Mouse (Mus musculus): Measurements from ENCODE around the gene Pkd1l2.
A peak's percentile ranks its signal among the peaks of the same experiment; 100 is the strongest.

Pkd1l2 gene

GRCm38 (mm10) chr8:117082399-117082872 is at the start of gene Pkd1l2:
TSS of gene Pkd1l2 (minus strand) at chr8:117082449.
- DNase-seq: no peak

GRCm38 (mm10) chr8:117127063-117127462 is 44.8 kb upstream of the Pkd1l2 start:
- no peak for DNase-seq

GRCm38 (mm10) chr8:117126411-117126810 is 44.2 kb upstream of the Pkd1l2 start:
- no peak for DNase-seq

GRCm38 (mm10) chr8:117125854-117126253 is 43.6 kb upstream of the Pkd1l2 start:
- no peak for DNase-seq

- DNase-seq: no peak
These were observed 41.8 kb upstream of the Pkd1l2 start for GRCm38 (mm10) chr8:117123850-117124633.

- no peak for DNase-seq
These were observed 39.0 kb upstream of the Pkd1l2 start for GRCm38 (mm10) chr8:117121277-117121676.

GRCm38 (mm10) chr8:117118409-117118808 is 36.2 kb upstream of the Pkd1l2 start:
- no peak for DNase-seq

- DNase-seq: no peak
These were observed 34.3 kb upstream of the Pkd1l2 start for GRCm38 (mm10) chr8:117116534-117116933.

GRCm38 (mm10) chr8:117115676-117116446 is 33.6 kb upstream of the Pkd1l2 start:
- peak; percentile 65 for DNase-seq

- DNase-seq: no peak
These were observed 32.8 kb upstream of the Pkd1l2 start for GRCm38 (mm10) chr8:117115094-117115493.

- DNase-seq: peak; percentile 14
These were observed 30.0 kb upstream of the Pkd1l2 start for GRCm38 (mm10) chr8:117112261-117112660.

- DNase-seq: peak; percentile 66
These were observed 29.4 kb upstream of the Pkd1l2 start for GRCm38 (mm10) chr8:117111641-117112040.

- DNase-seq: peak; percentile 87
These were observed 27.6 kb upstream of the Pkd1l2 start for GRCm38 (mm10) chr8:117109801-117110390.

- no peak for DNase-seq
These were observed 26.9 kb upstream of the Pkd1l2 start for GRCm38 (mm10) chr8:117109018-117109711.

- DNase-seq: peak; percentile 83
These were observed 25.3 kb upstream of the Pkd1l2 start for GRCm38 (mm10) chr8:117107533-117107932.

- DNase-seq: peak; percentile 23
These were observed 15.4 kb upstream of the Pkd1l2 start for GRCm38 (mm10) chr8:117097564-117098191.

GRCm38 (mm10) chr8:117097051-117097563 is 14.9 kb upstream of the Pkd1l2 start:
- no peak for DNase-seq

GRCm38 (mm10) chr8:117095647-117096046 is 13.4 kb upstream of the Pkd1l2 start, which contains the start of gene Bco1:
TSS of gene Bco1 (plus strand) at chr8:117095854.
- DNase-seq: no peak

- peak; percentile 36 for DNase-seq
These were observed 11.8 kb upstream of the Pkd1l2 start for GRCm38 (mm10) chr8:117094053-117094452.

GRCm38 (mm10) chr8:117089802-117090201 is 7.6 kb upstream of the Pkd1l2 start:
- DNase-seq: no peak

- no peak for DNase-seq
These were observed 4.8 kb upstream of the Pkd1l2 start for GRCm38 (mm10) chr8:117087036-117087435.

GRCm38 (mm10) chr8:117085521-117085920 is 3.3 kb upstream of the Pkd1l2 start:
- DNase-seq: no peak

Data from lung, postnatal 14 days (tissue).